Mouse (Mus musculus): Measurements from ENCODE around the gene Glt28d2.

Glt28d2 gene

DNA sequence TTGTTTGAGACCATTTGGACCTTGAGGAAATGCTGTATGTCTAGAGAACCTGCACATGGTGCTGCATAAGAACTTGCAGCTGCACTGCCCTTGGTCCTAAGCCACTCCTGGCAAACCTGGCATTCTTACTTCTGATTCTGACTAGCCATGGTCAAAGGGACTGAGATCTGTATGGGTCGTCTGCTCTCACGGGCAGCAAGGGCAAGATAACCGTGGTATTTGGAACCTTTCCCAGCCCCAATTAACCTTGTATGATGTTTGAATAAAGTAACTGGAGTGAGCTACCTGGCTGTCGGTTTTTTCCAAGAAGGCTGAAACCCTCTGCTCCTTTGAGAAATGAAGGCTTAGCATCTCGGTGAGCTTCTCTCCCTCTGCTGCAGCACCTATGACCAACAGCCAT lies 8.4 kb downstream of the Glt28d2 start:
- no peak for DNase-seq (ENCODE audit: low read depth, low spot score)

DNA sequence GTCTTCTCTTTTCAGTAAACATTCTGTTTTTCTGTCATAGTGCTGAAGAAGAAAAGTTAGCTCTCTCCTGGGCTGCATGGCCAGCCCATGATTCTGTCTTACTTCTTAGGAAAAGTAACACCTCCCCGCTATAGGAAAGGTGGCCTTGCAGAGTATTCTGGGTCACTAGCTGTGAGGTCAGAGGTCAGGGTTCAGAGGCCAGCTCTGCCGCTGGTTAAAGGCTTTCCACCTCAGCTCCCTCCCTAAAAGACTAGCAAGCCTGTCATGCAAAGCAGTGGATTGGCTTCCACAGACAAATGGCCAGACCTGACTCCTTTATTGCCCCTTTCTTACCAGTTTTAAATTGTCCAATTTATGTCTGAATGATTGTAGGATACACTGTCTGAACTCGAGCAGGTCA lies 23.3 kb downstream of the Glt28d2 start:
- DNase-seq (ENCODE audit: low read depth, low spot score), result no peak

- DNase-seq (ENCODE audit: low read depth, low spot score), result no peak
Observed at GRCm38 (mm10) chr3:85862886-85863285, 24.4 kb downstream of the Glt28d2 start.

GRCm38 (mm10) chr3:85860996-85861395 lies 26.3 kb downstream of the Glt28d2 start:
- DNase-seq (ENCODE audit: low read depth, low spot score), result no peak

DNA sequence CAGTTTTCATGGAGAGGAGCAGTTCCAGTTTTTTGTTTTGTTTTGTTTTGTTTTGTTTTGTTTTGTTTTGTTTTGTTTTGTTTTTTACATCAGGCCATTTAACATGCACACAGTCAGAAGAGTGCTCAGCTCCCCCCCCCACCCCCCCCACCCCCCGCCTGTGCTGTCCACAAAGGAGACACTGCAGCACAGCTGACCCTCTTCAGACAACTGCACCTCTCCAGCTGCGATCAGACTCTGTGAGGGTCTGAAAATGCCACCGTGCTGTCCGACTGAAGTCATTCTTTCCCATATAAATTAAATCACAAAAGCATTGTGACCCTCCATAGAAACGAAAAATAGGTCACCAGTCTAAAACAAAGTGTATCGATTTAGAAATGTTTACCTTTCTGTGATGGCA lies 28.0 kb downstream of the Glt28d2 start:
- no peak for DNase-seq (ENCODE audit: low read depth, low spot score)

DNA sequence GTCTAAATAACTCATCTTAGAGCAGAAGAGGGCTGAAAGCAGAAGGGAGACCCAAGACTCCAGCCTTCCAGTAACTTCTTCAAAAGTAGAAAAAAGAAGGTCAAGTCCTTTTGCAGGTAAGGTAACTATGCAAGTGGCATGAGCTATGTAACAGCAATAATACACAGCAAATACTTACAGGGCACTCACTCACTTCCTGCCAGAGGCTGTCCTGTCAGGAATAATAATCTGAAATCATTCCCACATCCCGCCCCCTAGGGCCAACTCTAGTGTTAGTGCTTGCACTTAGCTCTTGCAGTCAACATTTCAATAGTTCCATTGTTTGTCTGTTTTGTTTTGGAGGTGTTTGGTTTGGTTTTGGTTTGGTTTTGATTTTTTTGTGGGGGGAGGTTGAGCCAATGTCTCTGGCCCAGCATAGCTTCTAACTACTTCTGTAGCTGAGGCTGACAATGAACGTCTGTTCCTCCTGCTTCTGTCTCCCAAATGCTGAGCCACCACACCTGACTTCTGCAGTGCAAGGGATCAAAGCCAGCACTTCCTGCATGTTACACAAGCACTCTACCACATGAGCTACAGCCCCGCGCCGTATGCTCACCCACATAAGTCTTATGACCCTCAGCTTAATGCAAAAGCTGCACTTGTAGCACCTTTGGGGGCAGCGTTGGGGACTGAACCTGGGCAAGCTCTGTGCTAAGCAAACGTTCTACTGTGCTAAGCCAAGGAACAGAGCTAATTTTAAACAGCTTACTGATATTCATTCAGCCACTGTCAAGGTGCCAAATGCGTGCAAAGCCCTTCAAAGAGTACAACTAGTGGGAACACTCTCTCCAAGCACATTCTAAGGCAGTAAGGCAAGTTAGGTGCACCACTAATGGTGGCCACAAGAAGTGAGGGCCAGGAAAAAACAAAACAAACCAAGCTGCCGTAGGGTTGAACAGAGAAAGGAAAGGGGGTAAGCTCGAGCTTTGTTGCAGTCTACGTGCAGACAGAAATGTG lies 28.9 kb downstream of the Glt28d2 start:
- peak; percentile 34 for DNase-seq (ENCODE audit: low read depth, low spot score)

- DNase-seq (ENCODE audit: low read depth, low spot score), result no peak
Observed at GRCm38 (mm10) chr3:85857083-85857482, 30.2 kb downstream of the Glt28d2 start.

DNA sequence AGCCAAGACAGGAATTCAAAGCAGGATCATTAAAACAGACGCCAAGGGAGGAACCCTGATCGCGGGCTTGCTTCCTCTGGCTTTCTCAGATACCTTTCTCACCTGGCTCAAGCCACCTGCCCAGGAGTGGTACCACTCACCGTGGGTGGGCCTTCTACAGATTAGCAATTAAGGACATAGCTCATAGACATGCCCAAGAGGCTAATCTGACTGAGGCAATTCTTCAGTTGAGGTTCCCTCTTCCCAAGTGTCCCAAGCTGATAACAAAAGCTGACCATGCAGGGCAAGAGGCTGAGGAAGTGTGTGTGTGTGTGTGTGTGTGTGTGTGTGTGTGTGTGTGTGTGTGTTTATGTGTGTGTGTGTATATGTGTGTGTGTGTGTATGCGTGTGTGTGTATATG lies 31.4 kb downstream of the Glt28d2 start:
- no peak for DNase-seq (ENCODE audit: low read depth, low spot score)

- peak; percentile 40 for DNase-seq (ENCODE audit: low read depth, low spot score)
Observed at GRCm38 (mm10) chr3:85855043-85855442, 32.3 kb downstream of the Glt28d2 start.

GRCm38 (mm10) chr3:85854143-85854542 lies 33.2 kb downstream of the Glt28d2 start:
- no peak for DNase-seq (ENCODE audit: low read depth, low spot score)

- no peak for DNase-seq (ENCODE audit: low read depth, low spot score)
Observed at GRCm38 (mm10) chr3:85853715-85854114, 33.6 kb downstream of the Glt28d2 start.

DNA sequence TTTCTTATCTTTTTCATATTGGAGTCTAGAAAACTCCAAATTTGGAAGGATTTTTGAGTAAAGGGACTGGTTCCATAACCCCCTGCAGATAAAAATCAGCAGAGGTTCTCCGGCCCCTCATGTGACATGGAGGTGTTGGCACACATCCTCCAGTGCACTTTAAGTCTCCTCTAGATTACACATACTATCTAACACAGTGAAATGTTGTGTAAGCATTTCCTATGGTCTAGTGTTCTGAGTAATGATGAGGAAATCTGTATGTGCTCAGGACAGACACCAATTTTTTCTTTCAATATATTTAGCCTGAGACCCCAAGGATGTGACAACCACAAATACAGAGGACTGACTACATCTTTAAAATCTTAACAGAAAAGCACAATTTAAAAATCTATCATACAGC lies 37.2 kb downstream of the Glt28d2 start:
- DNase-seq (ENCODE audit: low read depth, low spot score), result no peak

DNA sequence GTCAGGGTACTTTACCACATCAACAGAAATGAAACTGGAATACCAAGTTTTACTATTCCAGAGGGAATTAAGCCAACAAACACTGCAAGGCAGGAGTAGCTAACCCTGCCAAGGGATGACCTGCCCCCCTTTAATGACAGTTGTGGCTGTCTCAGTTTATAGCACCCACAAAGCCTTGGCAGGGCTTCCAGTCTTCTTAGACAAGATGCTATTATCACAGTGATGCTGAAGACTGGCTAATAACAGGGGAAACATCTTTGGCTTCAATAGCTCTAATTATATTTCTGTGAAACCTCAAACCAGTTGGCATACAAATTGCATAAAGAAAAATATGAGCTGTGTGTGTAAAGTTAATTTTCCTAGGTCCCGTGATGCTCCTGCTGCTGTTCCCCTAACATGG lies 41.0 kb downstream of the Glt28d2 start:
- peak; percentile 58 for DNase-seq (ENCODE audit: low read depth, low spot score)

DNA sequence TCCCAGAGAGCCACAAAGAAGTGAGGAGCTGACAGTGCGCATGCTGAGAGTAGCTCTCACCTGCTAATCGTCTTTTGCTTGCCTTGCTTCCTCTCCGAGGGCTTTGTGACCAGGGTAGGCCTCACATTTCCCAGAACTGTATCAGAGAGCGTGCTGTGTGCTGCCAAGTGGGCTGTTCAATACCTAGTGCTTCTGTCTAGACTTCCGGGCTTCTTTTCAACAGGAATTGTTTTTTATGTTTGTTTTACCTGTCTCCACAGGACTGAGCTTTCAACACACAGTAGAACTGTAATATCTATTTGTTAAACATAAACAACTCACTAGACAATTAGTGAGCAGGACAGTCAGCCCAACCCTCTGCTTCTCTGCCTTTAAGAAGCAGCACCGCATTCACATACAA lies 42.0 kb downstream of the Glt28d2 start:
- DNase-seq (ENCODE audit: low read depth, low spot score), result no peak

- no peak for DNase-seq (ENCODE audit: low read depth, low spot score)
Observed at GRCm38 (mm10) chr3:85842881-85843218, 44.5 kb downstream of the Glt28d2 start.

DNA sequence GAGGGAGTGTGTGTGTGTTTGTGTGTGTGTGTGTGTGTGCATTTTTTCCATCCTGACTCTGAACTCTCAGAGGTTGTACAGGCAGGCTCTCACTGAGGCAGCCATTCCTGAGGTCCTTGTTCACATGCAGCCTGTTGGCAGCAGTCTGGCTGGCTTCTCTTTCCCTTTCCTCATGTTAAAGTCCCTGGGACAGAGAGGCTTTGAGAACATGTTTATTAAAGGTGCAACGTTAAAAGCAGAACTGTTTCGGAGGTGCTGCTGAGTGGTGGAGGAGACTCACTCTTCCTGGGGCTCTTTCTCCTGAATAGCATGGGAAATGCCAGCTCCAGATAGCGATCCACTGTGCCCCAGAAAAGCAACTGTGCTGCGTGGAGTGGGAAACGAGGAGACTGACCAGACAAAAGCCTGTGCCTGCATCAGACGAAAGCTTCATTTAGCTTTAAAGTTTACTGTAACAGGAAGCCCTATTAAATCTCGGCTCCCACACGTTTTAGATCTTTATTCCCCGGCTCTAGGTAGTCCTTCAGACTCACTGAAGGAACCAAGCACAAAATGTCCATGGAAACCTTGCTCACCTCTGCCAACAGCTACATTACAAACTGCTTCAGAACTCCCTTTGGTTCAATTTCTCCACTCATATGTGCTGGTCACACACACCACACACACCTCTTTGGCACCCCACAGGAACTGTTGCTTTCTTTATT lies 45.0 kb downstream of the Glt28d2 start:
- peak; percentile 23 for DNase-seq (ENCODE audit: low read depth, low spot score)

DNA sequence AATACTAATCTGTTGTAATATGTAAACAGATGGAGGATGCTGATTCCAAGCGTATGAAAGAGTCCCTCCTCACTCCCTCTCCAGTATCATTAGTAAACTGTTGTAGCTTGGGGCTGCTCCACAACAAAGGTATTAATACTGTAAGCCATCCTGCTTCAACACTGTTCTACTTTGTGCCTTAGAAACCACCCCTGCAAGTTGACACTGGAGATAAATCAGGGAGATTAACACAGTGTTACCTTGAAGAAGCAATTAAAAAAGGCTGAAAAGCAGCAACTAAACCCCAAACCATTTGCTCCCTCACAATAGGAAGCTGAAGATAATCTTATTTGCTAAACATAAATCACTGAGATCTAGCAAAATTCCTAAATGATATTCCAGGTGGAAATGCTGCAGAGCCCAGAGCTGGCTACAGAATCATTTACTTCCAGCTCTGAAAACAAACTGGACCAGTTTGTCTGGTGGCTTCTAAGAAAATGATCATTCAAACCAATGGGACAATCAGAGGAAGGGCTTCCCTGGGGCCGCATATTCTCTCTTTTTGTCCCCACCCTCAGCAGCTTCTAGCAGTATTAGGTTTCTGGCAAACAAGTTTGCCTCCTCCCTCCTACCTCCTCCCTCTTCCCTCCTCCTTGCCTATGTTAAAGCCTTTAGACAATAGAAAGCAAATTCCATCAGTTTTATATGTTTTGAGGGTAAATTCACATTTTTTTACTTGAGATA lies 45.7 kb downstream of the Glt28d2 start:
- DNase-seq (ENCODE audit: low read depth, low spot score), result no peak

GRCm38 (mm10) chr3:85833627-85834026 lies 53.7 kb downstream of the Glt28d2 start:
- DNase-seq (ENCODE audit: low read depth, low spot score), result no peak

- no peak for DNase-seq (ENCODE audit: low read depth, low spot score)
Observed at GRCm38 (mm10) chr3:85832490-85833155, 54.7 kb downstream of the Glt28d2 start.

DNA sequence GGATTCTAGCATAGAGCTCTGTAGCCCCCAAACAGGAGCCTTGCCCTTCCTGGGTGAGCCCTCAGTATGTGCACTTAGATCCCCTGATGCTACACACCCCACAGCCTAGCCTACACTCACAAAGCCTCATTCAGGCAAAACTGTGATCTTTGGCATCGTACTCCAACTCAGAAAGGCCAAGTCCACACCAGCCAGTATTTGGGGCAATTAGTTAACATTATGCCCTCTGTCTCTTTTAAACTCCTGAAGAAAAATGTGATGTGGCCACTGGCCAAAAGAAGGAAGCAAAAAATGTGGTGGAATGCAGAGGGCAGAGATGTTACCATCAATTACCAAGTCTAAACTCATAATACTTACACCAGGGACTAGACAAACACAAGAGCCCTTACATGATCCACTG lies 55.5 kb downstream of the Glt28d2 start:
- no peak for DNase-seq (ENCODE audit: low read depth, low spot score)

- DNase-seq (ENCODE audit: low read depth, low spot score), result peak; percentile 27
Observed at GRCm38 (mm10) chr3:85829047-85829446, 58.3 kb downstream of the Glt28d2 start.

DNA sequence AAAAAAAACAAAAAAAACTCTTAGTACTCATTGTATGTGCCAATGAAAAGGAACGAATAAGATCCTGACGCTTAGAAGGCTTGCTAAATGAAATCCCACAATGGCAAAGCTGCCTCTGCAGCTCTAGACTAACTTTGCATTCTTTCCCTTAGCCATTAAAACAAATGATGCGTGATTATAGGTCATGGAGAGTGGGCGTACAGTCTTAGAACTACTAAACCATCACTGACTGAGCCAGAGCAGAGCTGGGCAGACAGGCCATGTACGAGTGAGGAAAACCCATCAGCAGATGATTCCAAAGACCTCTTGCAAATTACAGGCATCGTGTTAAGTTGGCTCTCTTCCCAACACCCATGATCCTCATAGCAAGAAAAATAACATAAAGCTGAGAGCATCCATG lies 59.5 kb downstream of the Glt28d2 start:
- peak; percentile 14 for DNase-seq (ENCODE audit: low read depth, low spot score)
